Mouse (Mus musculus) adrenal gland, postnatal 14 days (tissue): ENCODE results near the gene Frmd6. TPM values are rescaled to one million over a fixed set of nuclear protein-coding genes. Genes with fewer than 3 reads are reported as not detected.

Experiments
- DNase-seq: peaks from one replicate; pipeline ENCODE4 v3.0.0; 2021; ENCODE audit warnings: mixed read lengths
- total RNA-seq: library from RNA; stranded (reverse); gene quantifications from 2 replicates; pipeline ENCODE4 v1.2.3, GENCODE M21; 2021

Frmd6 gene
- total RNA-seq, 1 experiment from 2014 or later, result 44.9 TPM

DNA sequence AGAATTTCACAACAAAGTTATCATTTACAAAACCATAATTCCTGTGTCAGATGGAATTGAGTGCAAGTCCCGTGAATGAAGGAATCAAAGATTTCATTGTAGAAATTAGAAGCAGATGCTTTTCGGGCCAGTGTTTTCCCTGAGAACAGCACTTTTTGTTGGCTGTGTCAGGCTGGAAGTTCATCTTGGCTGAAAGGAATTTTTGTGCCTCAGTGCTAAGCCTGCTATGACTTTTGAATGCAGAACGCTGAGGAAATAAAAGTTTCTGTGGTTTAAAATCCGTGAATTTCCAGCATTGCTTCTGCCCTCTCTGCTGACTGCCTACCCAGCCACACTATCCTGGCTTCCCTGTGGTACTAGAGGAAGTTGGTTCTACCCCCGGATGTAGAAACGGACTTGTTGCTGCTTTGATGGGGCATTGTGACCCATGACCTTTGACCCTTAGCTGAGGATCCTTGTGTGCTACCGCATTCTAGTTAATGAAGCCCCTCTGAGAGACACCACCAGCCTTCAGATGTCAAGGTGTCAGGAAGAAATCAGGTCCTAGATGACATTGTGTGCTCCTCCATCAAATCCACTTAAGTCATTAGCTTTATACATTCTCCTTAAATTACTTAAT is 26.1 kb downstream of the Frmd6 start:
- DNase-seq, result no peak

DNA sequence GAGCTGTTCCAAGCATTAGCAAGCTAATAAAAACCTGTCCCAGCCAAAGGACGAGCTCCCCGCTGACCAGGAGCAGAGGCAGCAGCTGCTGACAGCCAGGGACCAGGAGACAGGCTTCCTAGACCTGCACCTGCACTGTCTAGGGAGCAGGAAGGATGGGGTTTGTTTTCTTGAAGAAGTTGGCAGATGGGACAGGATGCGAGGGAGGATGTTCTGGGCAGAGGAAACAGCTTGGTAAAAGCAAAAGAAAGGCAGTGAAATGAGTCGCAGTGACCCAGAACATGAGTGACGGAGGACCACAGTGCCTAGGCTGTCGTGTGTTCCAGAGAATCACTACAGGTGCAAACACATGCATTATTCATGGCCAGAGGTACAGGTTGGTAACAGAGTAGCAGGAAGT is 27.7 kb downstream of the Frmd6 start:
- DNase-seq, result peak; percentile 16

DNA sequence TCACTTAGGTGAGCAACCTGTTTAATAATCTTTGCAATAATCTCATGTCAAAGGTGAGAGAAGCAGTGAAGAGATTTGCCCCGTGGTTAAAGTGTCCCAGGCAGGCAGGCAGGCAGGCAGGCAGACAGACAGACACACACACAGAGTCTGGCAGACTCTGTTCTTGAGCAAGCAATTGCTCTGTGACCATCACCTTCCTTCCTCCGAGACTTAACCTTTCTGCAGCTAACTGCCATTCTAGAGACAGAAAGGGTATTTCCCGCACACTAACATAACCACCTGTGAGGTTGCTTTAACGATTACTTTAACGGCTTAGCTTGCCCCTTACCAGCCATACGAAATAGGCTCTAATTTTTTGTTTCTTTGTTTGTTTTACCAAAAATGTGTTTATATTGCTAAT is 30.4 kb downstream of the Frmd6 start:
- no peak for DNase-seq

DNA sequence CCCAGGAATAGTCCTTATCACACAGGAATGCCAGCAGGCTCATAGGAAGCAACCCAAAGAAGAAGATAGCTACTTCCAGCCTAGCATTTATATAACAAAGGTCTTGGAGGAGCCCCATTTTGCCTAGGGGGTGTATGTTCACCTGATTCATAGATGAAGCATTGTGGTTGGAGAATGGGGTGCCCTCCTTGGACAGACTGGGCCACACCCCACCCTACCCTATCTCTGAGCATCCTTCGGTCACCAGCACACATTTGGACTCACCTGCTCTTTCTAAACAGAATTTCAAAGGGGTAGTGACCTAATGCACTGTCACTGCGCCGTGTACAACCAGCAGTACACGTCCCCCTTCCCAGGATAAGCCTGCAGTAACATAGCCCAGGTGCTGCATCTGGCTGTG is 31.5 kb downstream of the Frmd6 start:
- no peak for DNase-seq

DNA sequence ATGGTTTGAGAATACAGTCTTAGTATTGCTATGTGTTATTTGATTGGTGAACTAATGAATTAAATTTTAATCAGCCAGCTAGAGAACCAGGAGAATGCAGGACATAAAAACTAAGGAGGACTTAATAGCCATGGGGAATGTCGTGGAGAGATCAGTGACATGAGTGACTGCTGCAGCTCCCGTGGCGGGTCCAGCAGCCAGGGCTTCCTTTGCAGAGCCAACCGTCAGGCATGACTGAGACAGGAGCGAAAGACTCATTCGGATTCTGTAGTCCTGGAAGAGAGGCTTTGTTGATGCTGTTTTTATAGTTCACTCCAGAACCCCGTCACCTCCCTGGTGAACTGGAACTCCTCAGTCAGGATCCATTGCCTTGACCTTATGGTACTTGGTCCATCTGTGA is 38.0 kb downstream of the Frmd6 start:
- DNase-seq, result no peak

DNA sequence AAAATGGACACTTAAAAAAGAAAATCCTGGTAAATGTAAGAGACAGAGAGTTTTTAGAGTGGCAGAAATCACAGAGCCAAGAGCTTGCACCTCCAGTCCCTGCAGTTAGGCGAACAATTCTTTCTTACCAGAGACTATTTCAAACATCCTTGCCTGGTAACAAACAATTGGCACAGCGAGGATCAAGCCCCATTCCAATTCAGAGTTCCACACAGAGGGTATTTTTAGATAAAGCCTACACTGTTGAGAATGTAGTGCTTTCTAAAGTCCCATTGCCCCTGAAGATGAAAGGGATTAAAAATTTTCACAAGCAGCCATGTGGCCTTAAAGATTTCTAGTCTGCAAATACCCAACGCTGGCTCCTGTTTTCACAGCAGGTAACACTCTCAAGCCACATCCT is 42.5 kb downstream of the Frmd6 start:
- DNase-seq, result no peak

DNA sequence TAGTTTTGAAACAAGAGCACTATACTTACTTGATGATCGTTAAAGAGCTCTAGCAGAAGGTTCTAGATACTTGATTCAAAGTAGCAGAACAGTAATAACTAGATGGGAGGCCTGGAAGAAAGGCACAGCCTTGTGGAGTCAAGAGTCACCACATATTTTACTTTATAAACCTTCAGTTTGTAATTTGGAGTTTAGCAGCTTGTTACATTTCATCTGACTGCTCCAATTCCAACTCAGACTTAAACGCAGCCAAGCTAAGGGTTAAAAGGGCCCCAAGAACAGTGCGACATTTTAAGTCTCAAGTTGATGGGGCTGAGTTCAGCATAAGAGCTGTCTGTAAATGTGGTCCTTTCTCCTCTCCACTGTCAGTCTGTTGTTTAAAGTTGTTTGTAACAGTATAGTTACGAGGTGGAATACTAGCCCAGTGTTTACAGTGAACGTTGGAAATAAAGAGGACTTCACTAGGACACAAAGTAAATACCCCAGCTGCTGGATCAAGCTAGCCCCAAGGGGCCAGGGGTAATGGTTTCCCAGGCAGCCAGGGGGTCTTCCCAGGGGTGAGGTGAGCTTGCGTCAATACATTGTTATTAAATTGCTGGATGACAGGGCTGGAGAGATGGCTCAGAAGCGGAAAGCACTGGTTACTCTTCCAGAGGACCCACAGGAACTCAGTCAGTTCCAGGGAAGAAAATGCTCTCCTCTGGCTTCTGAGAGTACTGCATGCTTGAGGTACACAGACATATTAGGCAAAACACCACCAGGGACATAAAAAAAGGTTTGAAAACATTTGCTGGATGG is 43.1 kb downstream of the Frmd6 start:
- no peak for DNase-seq

DNA sequence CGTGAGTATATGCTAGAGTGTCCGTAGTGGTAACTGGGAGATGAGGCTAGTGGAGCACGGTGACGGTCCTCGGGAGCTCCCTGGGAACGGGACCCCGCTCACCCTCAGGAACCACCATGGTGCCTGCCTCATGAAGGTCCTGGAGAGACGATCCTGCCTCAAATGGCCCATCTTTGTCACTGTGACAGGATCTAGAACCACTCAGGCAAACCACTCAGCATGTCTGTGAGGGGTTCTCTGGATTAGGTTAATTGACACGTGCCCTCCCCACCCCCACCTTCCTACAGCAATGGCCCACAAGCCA is 43.6 kb downstream of the Frmd6 start:
- no peak for DNase-seq

DNA sequence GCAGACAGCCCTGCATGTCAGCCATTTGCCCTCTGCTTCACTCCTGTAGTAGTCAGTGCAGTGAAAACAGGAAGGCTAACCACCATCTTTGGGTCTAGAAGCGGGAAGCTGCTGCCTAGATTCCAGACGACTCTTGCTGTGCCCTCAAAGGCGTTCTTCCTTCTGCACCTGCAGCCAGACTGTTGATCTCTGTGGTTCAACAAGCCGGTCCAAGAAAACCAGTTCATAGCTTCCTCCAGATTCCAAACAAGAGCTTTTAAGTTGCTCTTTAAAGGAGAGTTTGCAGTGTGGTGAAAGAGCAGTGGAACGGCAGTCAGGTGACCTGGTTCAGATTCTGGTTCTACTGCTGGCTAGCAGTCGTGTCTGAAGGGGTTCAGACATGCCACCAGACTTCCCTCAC is 48.2 kb downstream of the Frmd6 start:
- DNase-seq, result no peak

DNA sequence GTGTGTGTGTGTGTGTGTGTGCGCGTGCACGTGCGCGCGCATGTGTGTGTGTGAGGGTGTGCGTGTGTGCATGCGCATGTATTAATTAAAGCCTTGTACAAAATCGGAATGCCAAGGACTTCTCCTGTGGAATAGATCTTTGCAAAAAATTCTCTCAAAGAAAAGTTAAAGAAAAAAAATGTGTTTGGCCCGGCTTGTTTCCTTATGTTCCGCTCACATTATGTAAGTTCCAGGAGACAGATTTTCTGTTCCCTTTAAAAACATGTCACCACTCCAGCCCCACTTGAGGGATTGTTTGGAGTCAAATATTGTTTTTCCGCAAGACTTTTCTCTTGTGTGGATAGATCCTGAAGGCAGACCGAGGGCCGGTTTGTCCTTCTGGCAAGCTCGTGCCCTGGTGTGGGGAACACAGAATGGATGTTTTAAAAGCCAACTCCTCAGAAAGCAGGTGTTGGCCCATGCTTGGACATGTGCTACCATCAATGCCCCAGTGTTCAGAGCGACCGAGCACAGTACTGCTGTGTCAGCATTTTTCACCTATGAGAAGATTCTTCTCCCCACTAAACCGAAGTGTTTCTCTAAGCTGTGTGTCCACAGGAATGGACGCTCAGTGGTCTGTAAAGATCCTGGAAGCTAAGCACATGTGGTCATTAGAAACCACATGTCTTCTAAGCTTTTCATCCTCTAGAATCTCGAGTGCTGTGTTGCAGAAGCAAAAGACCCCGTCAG is 51.1 kb downstream of the Frmd6 start:
- no peak for DNase-seq

DNA sequence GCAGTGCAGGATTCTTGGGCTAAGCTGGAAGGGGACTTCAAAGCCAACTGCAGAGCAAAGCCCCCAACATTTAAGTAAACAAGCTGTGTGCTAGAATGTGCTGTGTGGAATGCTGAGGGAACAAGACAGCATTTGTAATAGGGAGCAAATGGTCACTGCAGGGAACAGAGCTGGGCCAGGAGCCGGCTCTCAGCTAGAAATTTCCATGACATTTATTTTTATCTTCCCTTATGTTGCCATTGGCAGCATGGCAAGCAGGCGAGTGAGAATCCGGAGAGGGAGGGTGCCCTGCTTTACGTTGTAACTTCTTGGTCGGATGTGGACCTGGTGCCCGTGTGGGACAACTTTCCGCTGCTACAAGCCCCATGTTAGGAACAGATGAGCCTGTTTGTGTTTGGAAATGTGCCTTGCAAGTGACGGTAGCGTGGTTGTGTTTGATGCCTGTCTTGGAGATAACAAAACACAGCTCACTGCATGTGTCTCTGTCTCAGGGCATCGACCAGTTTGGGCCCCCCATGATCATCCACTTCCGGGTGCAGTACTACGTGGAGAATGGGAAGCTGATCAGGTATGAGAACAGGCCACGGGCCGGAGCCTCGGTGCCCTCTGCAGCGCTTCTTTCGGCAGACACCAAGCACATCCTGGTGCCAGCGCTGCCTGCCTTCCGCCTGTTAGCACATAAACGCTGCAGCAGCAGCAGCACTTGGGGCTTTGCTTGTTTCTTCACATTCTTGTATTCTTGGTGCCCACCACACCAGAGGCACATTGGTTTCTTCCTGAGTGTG is 52.8 kb downstream of the Frmd6 start:
- no peak for DNase-seq

DNA sequence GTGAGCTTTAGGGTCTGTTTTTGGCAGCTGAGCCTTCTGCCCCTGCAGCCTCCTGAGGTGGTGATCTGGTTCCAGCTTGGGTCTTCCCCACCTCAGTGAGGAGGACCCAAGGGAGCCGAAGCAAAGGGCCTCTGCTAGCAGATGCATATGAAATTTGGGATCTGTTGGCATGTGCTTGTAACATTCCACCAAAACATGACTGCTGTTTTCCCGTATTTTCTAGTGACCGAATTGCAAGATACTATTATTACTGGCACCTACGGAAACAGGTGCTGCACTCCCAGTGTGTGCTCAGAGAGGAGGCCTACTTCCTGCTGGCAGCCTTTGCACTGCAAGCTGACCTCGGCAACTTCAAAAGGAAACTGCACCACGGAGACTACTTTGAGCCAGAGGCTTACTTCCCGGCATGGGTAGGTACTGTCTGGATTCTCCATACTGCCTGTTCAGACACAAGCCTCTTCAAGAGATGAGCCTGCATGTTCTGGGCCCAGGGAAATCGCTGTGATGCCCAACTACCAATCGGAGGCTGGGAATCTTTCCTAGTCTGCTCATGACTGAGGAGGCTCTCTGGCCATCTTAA is 55.2 kb downstream of the Frmd6 start:
- DNase-seq, result no peak

DNA sequence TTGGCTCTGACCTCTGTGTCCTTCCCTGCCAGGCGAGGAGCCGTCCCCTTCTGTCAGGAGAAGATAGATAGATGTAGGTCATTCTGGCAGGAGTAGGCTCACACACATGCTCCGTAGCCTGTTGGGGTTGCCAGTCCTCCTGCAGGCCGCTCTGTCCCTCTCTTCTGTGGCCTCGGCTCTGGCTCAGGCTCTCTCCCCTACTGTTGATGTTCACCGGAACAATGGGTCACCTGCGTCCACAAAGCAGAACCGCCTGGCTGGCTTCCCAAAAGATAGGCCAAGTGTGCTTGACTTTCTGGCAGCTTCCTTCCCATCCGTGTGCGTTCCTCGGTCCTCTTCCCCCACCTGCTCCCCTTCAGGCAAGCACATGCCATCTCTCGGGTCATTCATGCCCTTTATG is 56.0 kb downstream of the Frmd6 start:
- DNase-seq, result peak; percentile 76

DNA sequence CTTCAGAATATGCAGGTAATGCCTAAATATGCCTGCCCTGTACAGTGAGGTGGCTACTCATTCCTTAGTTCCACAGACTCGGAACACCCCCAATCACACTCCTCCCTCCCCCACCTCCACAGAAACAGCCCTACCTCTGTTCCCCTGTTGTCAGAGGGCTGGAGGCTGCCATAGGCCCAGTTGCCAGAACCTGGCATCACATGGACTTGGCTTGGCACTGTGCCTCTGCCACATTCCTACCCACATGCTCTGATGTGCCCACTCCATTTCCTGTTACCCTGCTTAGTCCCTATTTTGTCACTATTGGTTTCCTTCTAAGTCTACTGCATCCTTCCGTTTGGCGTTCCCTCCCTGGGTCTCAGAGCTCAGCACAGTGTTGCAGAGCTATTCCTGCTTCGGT is 56.5 kb downstream of the Frmd6 start:
- peak; percentile 37 for DNase-seq

DNA sequence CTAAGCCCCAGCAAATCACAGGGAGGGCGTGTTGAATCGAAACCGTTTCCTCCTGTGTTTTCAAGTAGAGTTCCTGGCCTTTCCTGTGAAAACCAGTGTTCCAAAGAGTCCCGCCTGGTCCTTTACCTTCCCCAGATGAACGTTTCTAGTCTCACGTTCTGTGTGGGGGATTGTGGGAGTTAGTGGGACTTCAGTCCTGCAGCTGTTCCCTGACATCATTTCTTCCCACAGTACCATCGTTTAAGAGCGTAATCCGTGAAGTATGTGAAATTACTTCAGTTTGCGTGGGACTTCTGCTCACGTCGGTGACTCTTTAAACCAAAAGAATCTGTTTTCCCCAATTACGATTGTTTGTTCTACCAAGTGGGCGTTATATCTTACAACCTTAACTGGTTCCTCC is 57.8 kb downstream of the Frmd6 start:
- no peak for DNase-seq

DNA sequence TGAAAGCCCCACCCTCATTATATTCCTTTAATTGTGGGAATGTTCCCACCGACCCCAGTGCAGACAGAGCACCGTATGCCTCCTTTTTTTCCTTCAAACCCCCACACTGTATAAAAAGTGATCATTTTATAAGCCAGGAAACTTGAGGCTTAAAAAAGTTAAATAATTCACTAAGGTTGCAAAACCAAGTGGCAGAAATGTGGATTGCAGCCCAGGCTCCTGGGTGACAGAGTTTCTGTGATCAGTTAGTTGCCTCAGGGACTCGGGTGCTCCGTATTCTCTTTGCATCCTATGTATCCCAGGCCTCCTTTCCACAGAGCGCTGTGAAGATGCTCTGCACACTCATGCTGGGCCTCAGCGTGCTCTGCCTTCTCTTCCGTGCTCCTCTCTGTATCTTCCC is 58.8 kb downstream of the Frmd6 start:
- DNase-seq, result peak; percentile 38

DNA sequence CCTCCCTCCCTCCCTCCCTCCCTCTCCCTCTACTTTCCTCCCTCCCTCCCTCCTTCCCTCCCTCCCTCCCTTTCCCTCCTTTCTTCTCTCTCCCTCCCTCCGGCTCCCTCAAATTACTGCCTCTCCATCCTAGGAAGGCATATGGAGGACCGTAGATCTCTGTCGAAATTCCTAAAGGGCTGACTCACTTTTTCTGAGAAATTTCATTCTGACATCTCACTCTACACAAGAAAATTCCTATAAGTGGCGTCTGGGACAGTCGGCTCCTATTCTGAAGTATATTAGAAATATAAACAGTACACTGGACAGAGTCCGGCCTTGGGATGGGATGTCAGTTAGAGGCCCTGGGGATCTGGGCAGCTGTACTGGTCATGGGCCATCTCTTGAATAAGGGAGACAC is 59.7 kb downstream of the Frmd6 start:
- DNase-seq, result no peak

DNA sequence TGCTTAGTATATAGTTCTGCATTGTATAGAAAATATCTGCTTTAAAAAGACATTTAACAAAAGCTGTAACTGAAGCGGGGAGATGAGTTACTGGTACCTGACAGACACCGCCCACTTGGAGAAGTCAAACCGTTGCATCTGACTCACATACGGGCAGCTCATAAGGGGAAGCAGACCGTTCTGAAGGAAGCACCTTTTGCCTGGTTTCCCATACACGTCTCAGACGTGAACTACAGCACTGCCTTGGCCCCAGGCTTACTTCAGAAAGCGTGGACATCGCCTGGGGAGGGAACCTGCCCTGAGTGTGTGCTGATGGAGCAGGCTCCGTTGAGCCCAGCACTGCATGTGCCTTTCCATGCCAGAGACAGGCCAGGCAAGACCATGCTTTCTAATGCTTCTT is 60.3 kb downstream of the Frmd6 start:
- no peak for DNase-seq

DNA sequence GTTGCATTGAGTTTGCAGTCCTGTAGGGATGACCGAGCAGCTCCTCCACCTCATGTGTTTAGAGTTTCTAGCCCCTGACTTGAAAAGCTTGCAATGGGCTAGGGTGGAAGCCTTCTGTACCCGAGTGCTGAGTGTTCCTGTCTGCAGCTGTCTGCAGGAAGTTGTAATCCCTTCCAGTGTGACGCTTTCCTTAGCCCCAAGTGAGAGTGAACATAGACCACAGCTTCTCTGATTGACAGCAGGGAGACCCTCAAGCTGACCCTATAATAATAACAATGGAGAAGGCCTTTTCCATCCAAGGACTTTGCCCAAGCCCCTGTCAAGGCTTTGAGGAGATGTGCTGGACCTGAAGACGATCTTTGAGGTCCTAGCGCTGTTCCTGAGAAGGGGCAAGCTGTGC is 65.1 kb downstream of the Frmd6 start:
- DNase-seq, result no peak

DNA sequence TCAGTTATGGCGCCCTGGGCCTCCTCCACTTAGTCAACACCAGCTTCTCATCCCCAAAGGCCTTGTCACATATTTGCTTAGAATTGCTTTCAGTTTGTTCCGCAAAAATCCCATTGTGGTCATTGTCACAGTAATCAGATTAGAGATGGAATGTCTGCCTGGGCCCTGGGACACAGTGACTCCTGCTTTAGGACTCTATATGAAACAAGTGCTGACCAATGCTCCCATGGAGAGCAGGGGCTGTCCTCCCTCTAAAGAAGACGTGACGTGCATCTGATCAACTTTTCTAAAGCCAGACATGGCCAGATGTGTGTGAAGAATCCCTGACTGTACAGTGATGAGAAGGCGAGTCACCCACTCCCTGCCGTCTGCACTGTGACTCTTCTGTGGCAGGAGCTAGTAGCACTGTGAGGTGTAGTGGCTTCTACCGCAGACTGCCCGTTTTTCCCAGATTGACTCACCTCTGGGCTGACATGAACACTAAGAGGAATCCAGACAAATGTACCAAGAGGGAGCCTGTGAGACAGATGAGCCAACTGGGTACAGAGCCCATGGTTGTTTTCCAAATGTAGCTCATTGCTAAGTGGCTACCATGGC is 65.7 kb downstream of the Frmd6 start:
- DNase-seq, result no peak

DNA sequence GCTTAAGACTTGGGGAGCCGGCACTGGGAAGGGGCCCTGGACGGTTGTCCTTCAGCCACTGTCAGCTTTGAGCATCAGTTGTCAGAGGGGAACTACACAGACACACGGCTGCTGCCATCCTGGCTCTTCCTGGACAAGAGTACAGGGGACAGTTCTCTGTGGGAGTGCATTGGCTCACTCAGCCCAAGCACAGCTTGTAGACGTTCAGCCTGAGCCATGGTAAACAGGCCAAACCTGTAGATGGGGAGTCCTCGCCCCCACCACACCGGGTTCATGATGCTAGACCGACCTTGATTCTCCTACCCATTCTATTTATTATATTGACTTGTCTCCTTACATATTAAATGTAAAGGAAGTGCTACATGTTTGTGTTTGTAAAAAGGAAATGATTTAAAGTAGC is 70.0 kb downstream of the Frmd6 start:
- no peak for DNase-seq

DNA sequence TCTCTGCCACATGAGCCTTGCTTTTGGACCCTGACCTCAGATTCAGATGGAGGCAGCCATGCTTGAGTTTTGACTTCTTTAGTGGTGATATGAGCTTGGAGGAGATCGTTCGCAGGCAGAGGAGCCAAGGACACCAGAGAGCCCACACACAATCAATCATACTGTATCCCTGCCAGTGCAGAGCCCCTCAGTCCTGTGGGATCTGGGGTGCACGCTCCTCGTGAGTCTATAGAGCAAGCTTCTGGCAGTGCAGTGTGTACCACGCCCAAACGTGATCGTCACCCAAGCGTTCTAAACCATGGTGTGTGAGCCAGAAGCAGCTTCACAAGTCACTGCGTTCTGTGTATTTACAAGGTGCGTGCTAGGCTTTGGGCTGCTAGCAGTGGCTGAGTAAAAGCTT is 70.8 kb downstream of the Frmd6 start:
- no peak for DNase-seq
